Mouse (Mus musculus) thymus, adult 2 months (tissue): ENCODE results near the gene Ankar.

Source experiments
- CTCF ChIP-seq: fragments of 200-500 bp; IDR thresholded peaks from 2 replicates; pipeline ENCODE4 v1.5.1; 2012; ENCODE audit warnings: mild to moderate bottlenecking, control low read depth, low read length, moderate library complexity, borderline replicate concordance; ENCODE audit not compliant: control insufficient read depth, poor library complexity, insufficient read depth; ENCODE audit errors: extremely low read depth
- POLR2A ChIP-seq: fragments of 200-500 bp; IDR thresholded peaks from 2 replicates; pipeline ENCODE4 v1.6.1; 2012; ENCODE audit warnings: mild to moderate bottlenecking, low read length, control low read depth, moderate library complexity; ENCODE audit not compliant: control insufficient read depth, poor library complexity, insufficient read depth; ENCODE audit errors: extremely low read depth

- TF ChIP-seq CTCF (no peak), POLR2A (no peak)
These were observed 46.0 kb upstream of the Ankar start for GRCm38 (mm10) chr1:72746382-72746781.
